Mouse (Mus musculus) CH12.LX (cell line): ENCODE data around the gene Ubap2l. TPM values are rescaled to one million over a fixed set of nuclear protein-coding genes. Genes with fewer than 3 reads are reported as not detected.
A peak's percentile ranks its signal among the peaks of the same experiment; 100 is the strongest.

Experiments used
- DNase-seq: peaks from one replicate; pipeline ENCODE4 v3.0.0-alpha.2; 2013; ENCODE audit errors: extremely low read depth
- H3K27ac ChIP-seq: 2 replicates; pipeline ENCODE4 v1.5.1; 2012; ENCODE audit warnings: low read depth, mild to moderate bottlenecking, control low read depth, moderate library complexity; ENCODE audit not compliant: insufficient read depth
- H3K27me3 ChIP-seq: replicated peaks from 2 replicates; pipeline ENCODE3; 2012; ENCODE audit warnings: inconsistent platforms
- H3K36me3 ChIP-seq, 2 experiments: replicated peaks in 1 of 2; 2 replicates each; pipeline versions ENCODE3 to v1.6.1; 2012; ENCODE audit warnings: inconsistent platforms in 1 of 2, low read length in 1 of 2, mild to moderate bottlenecking in 1 of 2, mixed read lengths in 1 of 2, moderate library complexity in 1 of 2; ENCODE audit not compliant: control insufficient read depth in 1 of 2, insufficient read depth in 1 of 2
- H3K4me1 ChIP-seq, 2 experiments: 2 replicates each; pipeline ENCODE4 v1.6.1; 2012; ENCODE audit warnings: inconsistent platforms in 1 of 2, moderate library complexity in 1 of 2; ENCODE audit not compliant: insufficient read depth in 2 of 2, control insufficient read depth in 1 of 2
- H3K4me2 ChIP-seq: 2 replicates; pipeline ENCODE4 v1.6.1; 2012; ENCODE audit warnings: low read depth, mild to moderate bottlenecking, control low read depth; ENCODE audit not compliant: poor library complexity, insufficient read depth, severe bottlenecking
- H3K4me3 ChIP-seq, 3 experiments: fragments of 150-350 bp in 1 of 3; sonication (generic) in 1 of 3; replicated peaks in 1 of 3; 2 replicates each; pipeline versions ENCODE3 to v1.5.1; 2011 to 2012; ENCODE audit warnings: low read depth in 2 of 3, low read length in 2 of 3, mild to moderate bottlenecking in 2 of 3, moderate library complexity in 2 of 3, control low read depth in 1 of 3, improper control_type of control experiment in 1 of 3, inconsistent platforms in 1 of 3, mixed read lengths in 1 of 3; ENCODE audit not compliant: poor library complexity in 1 of 3
- H3K79me2 ChIP-seq: replicated peaks from 2 replicates; pipeline ENCODE4 v1.6.1; 2012; ENCODE audit warnings: mild to moderate bottlenecking, moderate library complexity; ENCODE audit not compliant: control insufficient read depth, poor library complexity, insufficient read depth, severe bottlenecking; ENCODE audit errors: extremely low read depth
- H3K9ac ChIP-seq: 2 replicates; pipeline ENCODE4 v1.6.1; 2012; ENCODE audit warnings: low read depth, mild to moderate bottlenecking, control low read depth, moderate library complexity; ENCODE audit not compliant: insufficient read depth
- H3K9me3 ChIP-seq: replicated peaks from 2 replicates; pipeline ENCODE3; 2012; ENCODE audit warnings: low read length, inconsistent platforms, mixed read lengths
- BHLHE40 ChIP-seq: IDR thresholded peaks from 2 replicates; pipeline ENCODE4 v1.6.1; 2011; ENCODE audit warnings: mild to moderate bottlenecking, low read depth, low read length, improper control_type of control experiment
- CHD2 ChIP-seq: IDR thresholded peaks from 2 replicates; pipeline ENCODE4 v1.6.1; 2011; ENCODE audit warnings: low read length, improper control_type of control experiment
- CTCF ChIP-seq, 2 experiments: IDR thresholded peaks in 1 of 2; conservative IDR thresholded peaks in 1 of 2; 2 replicates each; pipeline ENCODE4 v1.5.1; 2011 to 2012; ENCODE audit warnings: low read depth in 2 of 2, low read length in 2 of 2, improper control_type of control experiment in 1 of 2, inconsistent platforms in 1 of 2, mild to moderate bottlenecking in 1 of 2, moderate library complexity in 1 of 2
- E2F4 ChIP-seq: IDR thresholded peaks from 2 replicates; pipeline ENCODE4 v1.6.1; 2011; ENCODE audit warnings: low read depth, low read length, improper control_type of control experiment; ENCODE audit not compliant: insufficient replicate concordance
- ELF1 ChIP-seq: IDR thresholded peaks from 2 replicates; pipeline ENCODE4 v1.6.1; 2014; ENCODE audit warnings: low read depth, mild to moderate bottlenecking, inconsistent platforms, low read length, improper control_type of control experiment
- ETS1 ChIP-seq: conservative IDR thresholded peaks from 2 replicates; pipeline ENCODE4 v1.6.1; 2012; ENCODE audit warnings: low read depth, mild to moderate bottlenecking, inconsistent platforms, low read length, improper control_type of control experiment, moderate library complexity
- HCFC1 ChIP-seq: IDR thresholded peaks from 2 replicates; pipeline ENCODE4 v1.6.1; 2012; ENCODE audit warnings: low read depth, mild to moderate bottlenecking, inconsistent platforms, low read length, improper control_type of control experiment
- IRF4 ChIP-seq: IDR thresholded peaks from 2 replicates; pipeline ENCODE4 v1.6.1; 2014; ENCODE audit warnings: low read depth, mild to moderate bottlenecking, inconsistent platforms, low read length, improper control_type of control experiment
- JUN ChIP-seq: IDR thresholded peaks from 2 replicates; pipeline ENCODE4 v1.6.1; 2011; ENCODE audit warnings: low read depth, mild to moderate bottlenecking, low read length, improper control_type of control experiment, moderate library complexity; ENCODE audit not compliant: insufficient read depth
- KAT2A ChIP-seq: IDR thresholded peaks from 2 replicates; pipeline ENCODE4 v1.6.1; 2012; ENCODE audit warnings: low read length, improper control_type of control experiment, inconsistent platforms; ENCODE audit not compliant: insufficient replicate concordance
- MAFK ChIP-seq: IDR thresholded peaks from 2 replicates; pipeline ENCODE4 v1.6.1; 2011; ENCODE audit warnings: low read length, improper control_type of control experiment; ENCODE audit not compliant: insufficient replicate concordance
- MAX ChIP-seq: IDR thresholded peaks from 2 replicates; pipeline ENCODE4 v1.6.1; 2011; ENCODE audit warnings: low read length, improper control_type of control experiment
- MAZ ChIP-seq: IDR thresholded peaks from 2 replicates; pipeline ENCODE4 v1.6.1; 2012; ENCODE audit warnings: low read depth, mild to moderate bottlenecking, inconsistent platforms, low read length, improper control_type of control experiment, moderate library complexity
- MXI1 ChIP-seq: IDR thresholded peaks from 2 replicates; pipeline ENCODE4 v1.6.1; 2011; ENCODE audit warnings: mild to moderate bottlenecking, low read depth, low read length, improper control_type of control experiment
- NRF1 ChIP-seq: IDR thresholded peaks from 2 replicates; pipeline ENCODE4 v1.6.1; 2014; ENCODE audit warnings: low read depth, mild to moderate bottlenecking, inconsistent platforms, low read length, improper control_type of control experiment, moderate library complexity
- PAX5 ChIP-seq: IDR thresholded peaks from 2 replicates; pipeline ENCODE4 v1.6.1; 2012; ENCODE audit warnings: low read length, inconsistent platforms, mixed read lengths
- POLR2A ChIP-seq: IDR thresholded peaks from 2 replicates; pipeline ENCODE4 v1.6.1; 2011; ENCODE audit warnings: low read depth, mild to moderate bottlenecking, improper control_type of control experiment, low read length
- RAD21 ChIP-seq: IDR thresholded peaks from 2 replicates; pipeline ENCODE4 v1.6.1; 2011; ENCODE audit warnings: low read depth, mild to moderate bottlenecking, low read length, improper control_type of control experiment, moderate library complexity
- SMC3 ChIP-seq: IDR thresholded peaks from 2 replicates; pipeline ENCODE4 v1.6.1; 2011; ENCODE audit warnings: low read depth, low read length, improper control_type of control experiment
- UBTF ChIP-seq: IDR thresholded peaks from 2 replicates; pipeline ENCODE4 v1.6.1; 2012; ENCODE audit warnings: low read depth, mild to moderate bottlenecking, inconsistent platforms, low read length, improper control_type of control experiment, moderate library complexity
- USF2 ChIP-seq: conservative IDR thresholded peaks from 2 replicates; pipeline ENCODE4 v1.6.1; 2011; ENCODE audit warnings: low read depth, low read length, improper control_type of control experiment
- ZC3H11A ChIP-seq: IDR thresholded peaks from 2 replicates; pipeline ENCODE4 v1.6.1; 2012; ENCODE audit warnings: low read depth, mild to moderate bottlenecking, inconsistent platforms, low read length, improper control_type of control experiment
- dilution Hi-C: fragments of 300-500 bp; cut with MboI; formaldehyde crosslinking; loops from 2 replicates; pipeline ENCODE4 v1.14.3; 2020; ENCODE audit warnings: low sequenced_read_pairs; ENCODE audit not compliant: extremely low pct_unique_long_range_greater_than_20kb, extremely low pct_ligation_motif_present
- in situ Hi-C: fragments of 300-500 bp; cut with MboI; formaldehyde crosslinking; loops from 3 replicates; pipeline ENCODE4 v1.14.3; 2019; ENCODE audit warnings: low sequenced_read_pairs, low pct_ligation_motif_present, low pct_unique_long_range_greater_than_20kb, mixed read lengths
- polyA plus RNA-seq: library from polyadenylated mRNA; unstranded; fragments of >175 nt; gene quantifications from 2 replicates; pipeline ENCODE4 v1.2.1, GENCODE M21; 2012; ENCODE audit warnings: low read depth; ENCODE audit not compliant: insufficient read length
- total RNA-seq, 2 experiments: library from RNA; depleted of rRNA; stranded (reverse); fragments of 300-350 nt in 1 of 2; fragments of >200 nt in 1 of 2; gene quantifications; 2 replicates each; pipeline ENCODE4 v1.2.3; 2012 to 2014

Gene Ubap2l
- total and polyA plus RNA-seq, 3 experiments: 49.0 to 201 (median 72.6) TPM

- H3K27ac ChIP-seq: no peak overlapping the region
- dilution Hi-C loops (no loop called here), in situ Hi-C loops (no loop called here)
- H3K4me2 ChIP-seq: no peak overlapping the region
- no peaks in the 10 kb centered on the region for H3K27me3 ChIP-seq
- H3K36me3 ChIP-seq: peaks cover 8 to 47% of the 10 kb centered on the region in 2 experiments
- no peak overlapping the region for H3K4me3 ChIP-seq
- H3K4me1 ChIP-seq: peaks cover 5 to 16% of the 10 kb centered on the region in 2 experiments
- H3K79me2 ChIP-seq: no peaks in the 10 kb centered on the region
- no peak overlapping the region for H3K9ac ChIP-seq
- DNase-seq: no peak
- no peaks in the 10 kb centered on the region for H3K9me3 ChIP-seq
- no peak for TF ChIP-seq KAT2A
- no peak for TF ChIP-seq RAD21
- no peak for TF ChIP-seq ZC3H11A
- no peak for TF ChIP-seq MXI1
- no peak for TF ChIP-seq NRF1
- TF ChIP-seq BHLHE40: no peak
- TF ChIP-seq ELF1: no peak
- TF ChIP-seq MAX: no peak
- TF ChIP-seq SMC3: no peak
- TF ChIP-seq POLR2A: no peak
- TF ChIP-seq USF2: no peak
- TF ChIP-seq IRF4: no peak
- no peak for TF ChIP-seq MAFK
- no peak for TF ChIP-seq PAX5
- no peak for TF ChIP-seq JUN
- no peak for TF ChIP-seq ETS1
- TF ChIP-seq HCFC1: no peak
- no peak for TF ChIP-seq CHD2
- TF ChIP-seq UBTF: no peak
- TF ChIP-seq MAZ: no peak
These were observed 15.4 kb upstream of the Ubap2l start for GRCm38 (mm10) chr3:90067851-90068250.

DNA sequence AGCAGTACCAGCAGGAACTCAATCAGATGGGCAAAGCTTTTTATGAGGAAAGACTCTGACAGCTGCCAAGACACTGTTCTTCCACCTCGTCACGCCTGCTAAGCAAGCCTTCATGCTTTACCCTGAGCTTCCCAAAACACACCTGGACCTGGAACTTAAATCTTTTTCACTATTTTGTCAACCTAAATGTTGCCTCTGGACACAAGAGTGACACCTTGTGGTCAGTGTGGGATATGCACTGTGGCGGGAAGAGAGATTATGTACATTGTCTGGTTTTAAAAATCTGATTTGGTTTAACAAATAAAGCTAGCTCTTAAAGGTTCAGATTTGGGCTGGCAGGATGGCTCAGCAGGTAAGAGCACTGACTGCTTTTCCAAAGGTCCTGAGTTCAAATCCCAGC lies 13.1 kb upstream of the Ubap2l start:
- DNase-seq: peak; percentile 59
- Histone ChIP-seq H3K79me2 (no peaks in the 10 kb centered on the region), H3K9me3 (no peaks in the 10 kb centered on the region), H3K36me3 (peaks cover 25 to 64% of the 10 kb centered on the region in 2 experiments), H3K4me2 (no peak overlapping the region), H3K27ac (no peak overlapping the region), H3K4me3 (no peak overlapping the region), H3K4me1 (no peaks in the 10 kb centered on the region), H3K27me3 (no peaks in the 10 kb centered on the region), H3K9ac (no peak overlapping the region)
- dilution Hi-C loops: no loop called here
- in situ Hi-C loops: no loop called here
- TF ChIP-seq E2F4 (peak; percentile 84; the same call in 1 of the 2 replicates), USF2 (no peak), CTCF (conservative IDR thresholded peaks at IDR 0.05 in 1 of 2, IDR thresholded peaks at IDR 0.05 in 1 of 2; ENCODE audit: low read depth in 2 of 2, low read length in 2 of 2) (peak; percentile 84 to 95), UBTF (no peak), SMC3 (peak; percentile 67), RAD21 (peak; percentile 46)
